Mouse (Mus musculus): Measurements from ENCODE around the gene Glb1. TPM values are rescaled to one million over a fixed set of nuclear protein-coding genes. Genes with fewer than 3 reads are reported as not detected.
A peak's percentile ranks its signal among the peaks of the same experiment; 100 is the strongest.

Glb1 gene
- polyA plus RNA-seq, 1 experiment from 2014 or later, result 53.2 TPM

DNA sequence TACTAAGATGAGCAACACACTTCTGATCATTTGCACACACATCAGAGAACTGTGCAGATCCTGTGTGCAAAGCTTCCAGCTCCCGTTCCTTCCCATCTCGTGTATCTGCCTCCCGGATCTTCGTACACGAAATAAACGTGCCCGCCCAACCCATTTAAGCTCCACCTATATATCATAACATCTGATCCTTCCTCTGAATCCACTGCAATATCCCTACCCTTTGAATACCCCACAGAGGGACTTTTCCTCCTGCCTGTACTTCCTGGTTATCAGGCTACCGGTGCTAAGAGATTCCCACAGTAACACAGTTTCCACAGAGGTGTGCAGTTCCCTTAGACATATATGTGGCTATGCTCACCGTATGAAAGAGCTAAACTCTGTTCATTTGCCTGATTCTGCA is 103.9 kb downstream of the Glb1 start, which contains the start of gene Ccr4:
Ccr4 (minus strand) TSS at position 101 of the 400 bp plus-strand sequence.
- Histone ChIP-seq H3K4me1 (ENCODE audit: control insufficient read depth in 2 of 2, insufficient read depth in 2 of 2, low read length in 2 of 2) (no peaks in the 10 kb centered on the region), H3K4me3 (ENCODE audit: control insufficient read depth in 1 of 2, insufficient read depth in 1 of 2, low read depth in 1 of 2, low read length in 2 of 2) (no peak within 1 kb of the TSS), H3K9me3 (ENCODE audit: control insufficient read depth, low read length) (no peaks in the 10 kb centered on the region), H3K9ac (ENCODE audit: low read length) (no peak within 1 kb of the TSS), H3K27me3 (ENCODE audit: control insufficient read depth, insufficient read depth, low read length) (no peaks in the 10 kb centered on the region), H3K27ac (replicated peaks in 1 of 2; ENCODE audit: control insufficient read depth in 1 of 2, insufficient read depth in 1 of 2, low read depth in 2 of 2, low read length in 2 of 2) (no peak within 1 kb of the TSS), H3K36me3 (ENCODE audit: control insufficient read depth, insufficient read depth, low read length) (no peaks in the 10 kb centered on the region), H3K4me2 (ENCODE audit: low read length) (no peak within 1 kb of the TSS)
- 84% methylated on average over 9 of the region's 9 CpGs for WGBS
- ATAC-seq (ENCODE audit: insufficient number of reproducible peaks, insufficient read depth, low FRiP score, low read depth), result no peak

DNA sequence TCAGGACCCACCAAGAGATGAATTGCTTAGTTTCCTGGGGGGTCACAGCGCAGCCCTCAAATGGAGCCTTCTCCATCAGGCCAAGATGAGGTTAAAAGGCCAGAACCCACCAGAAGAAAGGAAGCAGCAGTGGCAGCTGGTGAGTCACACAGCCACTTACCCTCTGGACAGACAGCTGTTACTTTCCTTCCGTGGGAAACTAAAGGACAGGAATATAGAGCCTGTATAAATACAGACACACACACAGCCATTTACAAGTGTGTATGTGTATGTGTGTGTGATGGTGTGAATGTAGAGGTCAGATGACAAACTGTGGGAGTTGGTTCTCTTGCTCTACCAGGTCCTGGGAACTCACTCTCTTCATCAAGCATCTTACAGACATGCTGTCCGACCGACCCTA is 105.7 kb downstream of the Glb1 start:
- Histone ChIP-seq H3K4me1 (ENCODE audit: control insufficient read depth in 2 of 2, insufficient read depth in 2 of 2, low read length in 2 of 2) (no peaks in the 10 kb centered on the region), H3K4me3 (ENCODE audit: control insufficient read depth in 1 of 2, insufficient read depth in 1 of 2, low read depth in 1 of 2, low read length in 2 of 2) (no peak overlapping the region), H3K4me2 (ENCODE audit: low read length) (no peak overlapping the region), H3K36me3 (ENCODE audit: control insufficient read depth, insufficient read depth, low read length) (no peaks in the 10 kb centered on the region), H3K27me3 (ENCODE audit: control insufficient read depth, insufficient read depth, low read length) (no peaks in the 10 kb centered on the region), H3K9me3 (ENCODE audit: control insufficient read depth, low read length) (no peaks in the 10 kb centered on the region), H3K27ac (replicated peaks in 1 of 2; ENCODE audit: control insufficient read depth in 1 of 2, insufficient read depth in 1 of 2, low read depth in 2 of 2, low read length in 2 of 2) (no peak overlapping the region), H3K9ac (ENCODE audit: low read length) (no peak overlapping the region)
- no peak for ATAC-seq (ENCODE audit: insufficient number of reproducible peaks, insufficient read depth, low FRiP score, low read depth)
- WGBS, result 62% methylated on average over 4 of the region's 4 CpGs

- H3K9ac ChIP-seq (ENCODE audit: low read length), result no peak overlapping the region
- no peak overlapping the region for H3K4me2 ChIP-seq (ENCODE audit: low read length)
- no peak overlapping the region for H3K4me3 ChIP-seq (ENCODE audit: control insufficient read depth in 1 of 2, insufficient read depth in 1 of 2, low read depth in 1 of 2, low read length in 2 of 2)
- H3K4me1 ChIP-seq (ENCODE audit: control insufficient read depth in 2 of 2, insufficient read depth in 2 of 2, low read length in 2 of 2), result no peaks in the 10 kb centered on the region
- H3K27ac ChIP-seq (replicated peaks in 1 of 2; ENCODE audit: control insufficient read depth in 1 of 2, insufficient read depth in 1 of 2, low read depth in 2 of 2, low read length in 2 of 2), result no peak overlapping the region
- peaks cover under 1% of the 10 kb centered on the region; the same call in 1 of the 2 replicates for H3K9me3 ChIP-seq (ENCODE audit: control insufficient read depth, low read length)
- no peak for ATAC-seq (ENCODE audit: insufficient number of reproducible peaks, insufficient read depth, low FRiP score, low read depth)
- WGBS, result 85% methylated on average over 9 of the region's 9 CpGs
- no peaks in the 10 kb centered on the region for H3K27me3 ChIP-seq (ENCODE audit: control insufficient read depth, insufficient read depth, low read length)
- no peaks in the 10 kb centered on the region for H3K36me3 ChIP-seq (ENCODE audit: control insufficient read depth, insufficient read depth, low read length)
These were observed 106.5 kb downstream of the Glb1 start for GRCm38 (mm10) chr9:114507421-114507820.

DNA sequence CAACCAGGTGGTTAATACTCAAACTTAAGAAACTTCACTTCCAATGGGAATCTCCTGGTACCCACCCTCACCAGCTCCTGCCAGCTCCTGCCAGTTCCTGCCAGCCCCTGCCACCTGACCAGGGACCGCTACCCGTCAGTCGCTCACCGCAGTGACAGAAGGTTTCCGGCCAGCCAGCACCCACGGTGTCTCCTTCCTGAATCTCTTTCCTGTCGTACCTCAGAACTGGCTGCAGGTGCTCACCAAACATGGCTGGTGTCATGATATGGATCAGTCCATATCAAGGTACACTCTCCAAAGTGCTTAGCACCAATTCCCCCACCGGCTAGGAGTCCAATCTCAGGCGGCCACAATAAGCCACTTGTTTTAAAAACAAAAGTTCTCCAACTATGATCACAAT is 108.9 kb downstream of the Glb1 start:
- H3K4me1 ChIP-seq (ENCODE audit: control insufficient read depth in 2 of 2, insufficient read depth in 2 of 2, low read length in 2 of 2), result no peaks in the 10 kb centered on the region
- H3K27me3 ChIP-seq (ENCODE audit: control insufficient read depth, insufficient read depth, low read length), result no peaks in the 10 kb centered on the region
- ATAC-seq (ENCODE audit: insufficient number of reproducible peaks, insufficient read depth, low FRiP score, low read depth), result no peak
- 87% methylated on average over 9 of the region's 9 CpGs for WGBS
- H3K36me3 ChIP-seq (ENCODE audit: control insufficient read depth, insufficient read depth, low read length), result no peaks in the 10 kb centered on the region
- H3K27ac ChIP-seq (replicated peaks in 1 of 2; ENCODE audit: control insufficient read depth in 1 of 2, insufficient read depth in 1 of 2, low read depth in 2 of 2, low read length in 2 of 2), result no peak overlapping the region
- no peak overlapping the region for H3K4me2 ChIP-seq (ENCODE audit: low read length)
- H3K9me3 ChIP-seq (ENCODE audit: control insufficient read depth, low read length), result peaks cover 14% of the 10 kb centered on the region
- H3K9ac ChIP-seq (ENCODE audit: low read length), result no peak overlapping the region
- no peak overlapping the region for H3K4me3 ChIP-seq (ENCODE audit: control insufficient read depth in 1 of 2, insufficient read depth in 1 of 2, low read depth in 1 of 2, low read length in 2 of 2)

GRCm38 (mm10) chr9:114512831-114513230 is 112.0 kb downstream of the Glb1 start:
- ATAC-seq (ENCODE audit: insufficient number of reproducible peaks, insufficient read depth, low FRiP score, low read depth), result no peak
- no peak overlapping the region for H3K27ac ChIP-seq (replicated peaks in 1 of 2; ENCODE audit: control insufficient read depth in 1 of 2, insufficient read depth in 1 of 2, low read depth in 2 of 2, low read length in 2 of 2)
- H3K4me2 ChIP-seq (ENCODE audit: low read length), result no peak overlapping the region
- no peak overlapping the region for H3K4me3 ChIP-seq (ENCODE audit: control insufficient read depth in 1 of 2, insufficient read depth in 1 of 2, low read depth in 1 of 2, low read length in 2 of 2)
- H3K9ac ChIP-seq (ENCODE audit: low read length), result no peak overlapping the region
- H3K36me3 ChIP-seq (ENCODE audit: control insufficient read depth, insufficient read depth, low read length), result no peaks in the 10 kb centered on the region
- 97% methylated on average over 21 of the region's 21 CpGs for WGBS
- peaks cover 14% of the 10 kb centered on the region for H3K9me3 ChIP-seq (ENCODE audit: control insufficient read depth, low read length)
- peaks cover 11 to 12% of the 10 kb centered on the region in 2 experiments for H3K4me1 ChIP-seq (ENCODE audit: control insufficient read depth in 2 of 2, insufficient read depth in 2 of 2, low read length in 2 of 2)
- H3K27me3 ChIP-seq (ENCODE audit: control insufficient read depth, insufficient read depth, low read length), result no peaks in the 10 kb centered on the region

- peak within 1 kb of the TSS; percentile 58 for H3K4me2 ChIP-seq (ENCODE audit: low read length)
- H3K27me3 ChIP-seq (ENCODE audit: control insufficient read depth, insufficient read depth, low read length), result no peaks in the 10 kb centered on the region
- peak within 1 kb of the TSS; percentile 53 for H3K9ac ChIP-seq (ENCODE audit: low read length)
- H3K36me3 ChIP-seq (ENCODE audit: control insufficient read depth, insufficient read depth, low read length), result no peaks in the 10 kb centered on the region
- H3K27ac ChIP-seq (replicated peaks in 1 of 2; ENCODE audit: control insufficient read depth in 1 of 2, insufficient read depth in 1 of 2, low read depth in 2 of 2, low read length in 2 of 2), result peak within 1 kb of the TSS; percentile 33 to 52; a peak in 1 of 4 replicates
- H3K9me3 ChIP-seq (ENCODE audit: control insufficient read depth, low read length), result peaks cover 14% of the 10 kb centered on the region
- no peak for ATAC-seq (ENCODE audit: insufficient number of reproducible peaks, insufficient read depth, low FRiP score, low read depth)
- peaks cover 11 to 12% of the 10 kb centered on the region in 2 experiments for H3K4me1 ChIP-seq (ENCODE audit: control insufficient read depth in 2 of 2, insufficient read depth in 2 of 2, low read length in 2 of 2)
- 30% methylated on average over 11 of the region's 11 CpGs for WGBS
- peak within 1 kb of the TSS; percentile 14; a peak in 2 of 4 replicates for H3K4me3 ChIP-seq (ENCODE audit: control insufficient read depth in 1 of 2, insufficient read depth in 1 of 2, low read depth in 1 of 2, low read length in 2 of 2)
These were observed 114.5 kb downstream of the Glb1 start, which contains the start of gene C130032M10Rik for GRCm38 (mm10) chr9:114515364-114515763. Gene C130032M10Rik, plus strand, starts transcription at chr9:114515697.

DNA sequence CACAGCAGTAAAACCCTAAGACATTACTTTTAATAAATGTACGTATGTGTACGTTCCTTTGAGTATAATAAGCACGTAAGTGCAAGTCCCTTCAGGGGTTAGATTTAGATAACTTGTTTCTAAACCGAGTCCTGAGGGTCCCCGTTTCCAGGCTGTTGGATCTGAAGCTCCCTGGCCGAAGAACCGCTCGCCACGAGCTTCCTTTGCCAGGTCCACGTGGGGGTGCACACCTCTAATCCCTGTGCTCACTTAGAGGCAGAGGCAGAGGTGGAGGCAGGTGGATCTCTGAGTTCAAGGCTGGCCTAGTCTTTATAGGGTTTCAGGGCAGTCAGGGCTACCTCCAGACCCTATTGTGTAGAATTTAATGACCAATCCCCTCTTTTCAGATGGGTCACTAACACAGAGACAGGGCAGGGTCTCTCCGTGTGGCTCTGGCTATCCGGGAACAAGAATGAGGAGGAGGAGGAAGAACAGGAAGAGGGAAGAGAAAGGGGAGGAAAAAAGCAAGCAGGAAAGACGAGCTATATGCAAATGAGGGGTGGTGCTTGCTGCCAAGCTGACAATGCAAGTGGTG is 117.1 kb downstream of the Glb1 start:
- peaks cover 11 to 12% of the 10 kb centered on the region in 2 experiments for H3K4me1 ChIP-seq (ENCODE audit: control insufficient read depth in 2 of 2, insufficient read depth in 2 of 2, low read length in 2 of 2)
- H3K27me3 ChIP-seq (ENCODE audit: control insufficient read depth, insufficient read depth, low read length), result no peaks in the 10 kb centered on the region
- H3K9me3 ChIP-seq (ENCODE audit: control insufficient read depth, low read length), result peaks cover 8% of the 10 kb centered on the region
- no peak for ATAC-seq (ENCODE audit: insufficient number of reproducible peaks, insufficient read depth, low FRiP score, low read depth)
- no peak overlapping the region for H3K9ac ChIP-seq (ENCODE audit: low read length)
- H3K36me3 ChIP-seq (ENCODE audit: control insufficient read depth, insufficient read depth, low read length), result no peaks in the 10 kb centered on the region
- no peak overlapping the region for H3K4me3 ChIP-seq (ENCODE audit: control insufficient read depth in 1 of 2, insufficient read depth in 1 of 2, low read depth in 1 of 2, low read length in 2 of 2)
- WGBS, result 79% methylated on average over 13 of the region's 13 CpGs
- H3K27ac ChIP-seq (replicated peaks in 1 of 2; ENCODE audit: control insufficient read depth in 1 of 2, insufficient read depth in 1 of 2, low read depth in 2 of 2, low read length in 2 of 2), result no peak overlapping the region
- H3K4me2 ChIP-seq (ENCODE audit: low read length), result no peak overlapping the region

Measured in heart, embryonic 14.5 days (tissue).